Mouse (Mus musculus) stomach, embryonic 15.5 days (tissue): ENCODE data around the gene Klf3. TPM values are rescaled to one million over a fixed set of nuclear protein-coding genes. Genes with fewer than 3 reads are reported as not detected.
"Not testable (repeated sequence)": the region's sequence is repeated elsewhere in the genome, so short reads cannot be mapped to it uniquely, and the experiment has no call there.

Experiments
- ATAC-seq: fragments of 200-750 bp; cut with Nextera tagmentation; 2 replicates; pipeline ENCODE4 v1.8.0; 2017; ENCODE audit warnings: low read depth, moderate number of reproducible peaks, moderate TSS enrichment; ENCODE audit not compliant: insufficient read depth, low FRiP score
- H3K27ac ChIP-seq: fragments of 300-500 bp; sonication (generic); 2 replicates; pipeline ENCODE4 v1.5.1; 2015; ENCODE audit warnings: mild to moderate bottlenecking, inconsistent platforms
- H3K27me3 ChIP-seq: fragments of 300-500 bp; sonication (generic); replicated peaks from 2 replicates; pipeline ENCODE4 v1.6.1; 2015; ENCODE audit warnings: inconsistent platforms
- H3K36me3 ChIP-seq: fragments of 300-500 bp; sonication (generic); 2 replicates; pipeline ENCODE4 v1.6.1; 2015; ENCODE audit warnings: inconsistent platforms
- H3K4me1 ChIP-seq: fragments of 300-500 bp; sonication (generic); 2 replicates; pipeline ENCODE4 v1.6.1; 2015; ENCODE audit warnings: inconsistent platforms
- H3K4me2 ChIP-seq: fragments of 300-500 bp; sonication (generic); 2 replicates; pipeline ENCODE4 v1.6.1; 2015; ENCODE audit warnings: mild to moderate bottlenecking, inconsistent platforms
- H3K4me3 ChIP-seq: fragments of 300-500 bp; sonication (generic); replicated peaks from 2 replicates; pipeline ENCODE4 v1.5.1; 2015; ENCODE audit warnings: inconsistent platforms
- H3K9ac ChIP-seq: fragments of 300-500 bp; sonication (generic); 2 replicates; pipeline ENCODE4 v1.6.1; 2015; ENCODE audit warnings: inconsistent platforms
- H3K9me3 ChIP-seq: fragments of 300-500 bp; sonication (generic); 2 replicates; pipeline ENCODE4 v1.6.1; 2016; ENCODE audit warnings: inconsistent platforms
- whole genome bisulfite sequencing: fragments of 180-500 bp; shearing (Covaris S2); methylation state at CpG from one replicate; pipeline ENCODE4 v1.1.7; 2015; 5-methylcytosine and 5-hydroxymethylcytosine counted together
- polyA plus RNA-seq: library from polyadenylated mRNA; unstranded; fragments of >200 nt; fragmentation: Nextera tagmentation; extraction: Ambion mirVana; gene quantifications from 2 replicates; pipeline ENCODE4 v1.2.1, GENCODE M21; 2015

Klf3 gene
- polyA plus RNA-seq, 1 experiment from 2014 or later = 104 TPM

DNA sequence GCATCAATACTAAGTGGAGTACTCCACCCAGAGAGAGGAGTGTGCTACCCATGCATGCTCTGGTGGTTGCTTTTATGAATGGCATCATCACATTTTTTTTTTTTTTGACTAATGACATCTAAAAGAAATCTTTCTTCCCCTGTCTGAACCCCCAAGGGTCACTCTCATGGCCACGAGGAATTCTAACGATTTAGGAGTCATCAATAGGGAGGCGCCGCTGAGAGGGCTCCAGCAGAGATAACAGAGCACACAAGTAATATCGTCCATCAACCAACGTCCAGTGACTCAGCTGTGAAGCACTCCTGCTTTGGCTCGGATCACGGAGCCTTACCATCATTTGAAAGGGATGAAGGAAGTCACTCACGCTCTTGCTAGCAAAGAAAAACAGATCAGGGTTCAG, 63.9 kb downstream of the Klf3 start:
- no peaks in the 10 kb centered on the region for H3K36me3 ChIP-seq
- H3K9me3 ChIP-seq = no peaks in the 10 kb centered on the region
- H3K4me2 ChIP-seq = no peak overlapping the region
- no peak overlapping the region for H3K9ac ChIP-seq
- H3K4me1 ChIP-seq = peaks cover 23% of the 10 kb centered on the region
- WGBS = 30% methylated on average over 9 of the region's 9 CpGs
- ATAC-seq = no peak
- no peaks in the 10 kb centered on the region for H3K27me3 ChIP-seq
- no peak overlapping the region for H3K27ac ChIP-seq
- H3K4me3 ChIP-seq = no peak overlapping the region

DNA sequence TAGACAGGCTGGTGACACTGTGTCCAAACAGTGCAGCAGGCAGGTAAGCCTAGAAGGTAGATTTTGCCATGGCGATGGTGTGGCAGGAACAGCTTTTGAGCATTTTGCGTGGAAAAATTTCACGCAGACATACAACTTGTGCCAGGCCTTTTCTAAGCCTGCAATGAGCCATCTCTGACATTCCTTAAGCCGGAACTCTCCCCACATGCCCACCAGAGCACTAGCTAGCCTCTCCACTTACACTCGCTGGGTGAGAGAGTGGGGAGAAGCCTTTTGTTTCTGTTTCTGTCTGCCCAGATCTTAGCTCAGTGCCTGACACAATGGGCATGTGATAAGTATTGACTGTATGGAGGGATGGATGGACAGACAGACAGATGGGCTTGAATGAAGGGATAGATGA, 64.4 kb downstream of the Klf3 start:
- no peak for ATAC-seq
- Histone ChIP-seq H3K27ac (no peak overlapping the region), H3K4me1 (peaks cover 19% of the 10 kb centered on the region), H3K4me2 (no peak overlapping the region), H3K27me3 (no peaks in the 10 kb centered on the region), H3K36me3 (no peaks in the 10 kb centered on the region), H3K9ac (no peak overlapping the region), H3K9me3 (no peaks in the 10 kb centered on the region), H3K4me3 (no peak overlapping the region)
- WGBS = 85% methylated on average over 5 of the region's 5 CpGs

DNA sequence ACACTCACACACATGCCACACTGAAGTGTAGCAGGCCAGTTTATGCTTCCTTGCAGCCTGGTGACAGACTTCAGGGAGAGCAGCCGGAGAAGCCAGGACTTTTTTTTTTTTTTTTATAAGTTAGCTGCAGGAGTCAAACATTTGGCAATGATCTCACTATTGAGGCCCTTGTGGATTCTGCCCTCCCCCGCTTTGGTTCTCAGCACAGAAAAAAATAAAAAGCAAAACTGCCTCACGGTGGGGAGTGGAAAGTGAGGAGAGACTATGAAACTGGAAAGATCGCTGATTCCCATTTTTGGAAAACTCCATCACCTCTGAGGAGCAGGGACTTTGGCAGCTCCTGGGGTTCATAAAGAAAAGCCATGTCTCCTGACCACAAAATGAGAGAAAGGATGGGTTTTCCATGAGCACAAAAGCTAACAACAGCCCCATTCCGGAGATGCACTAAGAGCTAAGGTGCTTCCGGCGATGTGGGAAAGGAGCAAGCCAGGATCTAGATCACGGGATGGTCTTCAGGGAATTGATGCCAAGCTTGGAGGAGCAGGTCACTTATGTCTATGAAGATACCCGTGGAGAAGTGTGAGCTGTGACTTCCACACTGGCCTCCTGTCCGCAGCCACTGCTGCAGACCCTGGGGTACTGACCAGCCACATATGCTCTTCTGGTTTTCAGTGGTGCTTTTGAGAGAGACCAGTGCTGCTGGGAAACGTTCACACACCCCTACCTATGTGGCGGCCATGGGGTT, 73.1 kb downstream of the Klf3 start:
- 60% methylated on average over 12 of the region's 12 CpGs for WGBS
- Histone ChIP-seq H3K27ac (peak overlapping the region; percentile 23), H3K4me2 (no peak overlapping the region), H3K9ac (no peak overlapping the region), H3K9me3 (no peaks in the 10 kb centered on the region), H3K4me3 (no peak overlapping the region), H3K4me1 (peaks cover 18% of the 10 kb centered on the region), H3K27me3 (no peaks in the 10 kb centered on the region), H3K36me3 (no peaks in the 10 kb centered on the region)
- ATAC-seq = no peak; the same call in 1 of the 2 replicates

DNA sequence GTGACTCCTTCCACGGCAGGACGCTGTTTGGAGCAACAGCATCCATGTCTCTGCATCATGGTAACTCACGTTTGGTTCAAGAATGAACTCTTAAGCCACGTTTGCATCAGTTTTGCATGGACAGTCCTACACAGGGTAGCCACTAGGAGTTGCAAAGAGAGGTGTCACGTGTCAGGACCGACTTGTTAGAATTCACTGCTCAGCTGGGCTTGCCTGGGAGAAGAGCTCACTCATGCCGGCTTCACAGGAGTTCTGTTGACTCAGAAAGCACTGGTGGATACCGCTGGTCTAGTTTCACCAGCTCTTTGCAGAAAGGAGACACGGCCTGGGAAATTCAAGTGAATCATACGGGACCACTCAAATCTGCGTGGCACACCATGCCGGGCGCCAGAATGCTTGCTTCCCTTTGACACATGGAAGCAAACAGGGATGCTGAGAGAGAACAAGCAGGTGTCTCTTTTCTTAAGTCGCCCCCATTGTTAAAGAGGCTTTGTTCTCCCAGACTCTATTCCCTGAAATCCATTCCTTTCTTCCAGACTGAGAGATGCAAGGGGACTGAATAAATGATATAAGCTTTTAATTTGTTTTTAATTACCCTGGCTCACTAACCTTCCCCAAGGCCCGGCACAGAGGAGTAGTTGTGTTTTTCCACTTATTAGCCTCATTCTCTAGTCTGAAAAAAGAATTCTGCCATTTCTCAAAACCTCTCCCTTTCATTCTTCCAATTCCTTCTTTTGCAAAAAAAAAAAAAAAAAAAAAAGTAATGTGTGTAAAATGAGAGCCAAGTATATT, 74.2 kb downstream of the Klf3 start:
- 42% methylated on average over 15 of the region's 15 CpGs for WGBS
- H3K4me2 ChIP-seq = no peak overlapping the region
- H3K4me3 ChIP-seq = no peak overlapping the region
- no peaks in the 10 kb centered on the region for H3K27me3 ChIP-seq
- no peak for ATAC-seq
- no peaks in the 10 kb centered on the region for H3K9me3 ChIP-seq
- H3K9ac ChIP-seq = no peak overlapping the region
- peaks cover 18% of the 10 kb centered on the region for H3K4me1 ChIP-seq
- H3K27ac ChIP-seq = peak overlapping the region; percentile 81
- H3K36me3 ChIP-seq = no peaks in the 10 kb centered on the region

DNA sequence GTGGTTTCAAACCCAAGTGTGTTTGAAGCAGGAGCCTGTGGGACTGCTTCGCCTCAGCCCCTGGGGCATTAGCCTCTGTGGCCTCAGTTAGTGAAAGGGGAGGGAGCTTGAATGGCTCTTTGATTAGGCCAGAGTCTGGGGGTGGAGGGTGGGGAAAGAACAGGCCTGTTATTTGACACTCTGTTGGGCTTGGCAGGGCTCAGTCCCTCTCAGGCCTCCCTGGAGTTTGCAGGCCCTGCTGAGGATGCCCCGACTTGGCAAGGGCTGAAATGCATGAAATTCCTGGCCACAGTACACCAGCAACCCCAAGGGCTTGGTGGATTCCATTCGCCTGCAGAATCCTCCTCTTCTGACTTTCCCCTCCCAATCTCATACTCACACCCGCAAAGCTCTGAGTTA, 74.8 kb downstream of the Klf3 start:
- H3K4me3 ChIP-seq = no peak overlapping the region
- H3K4me2 ChIP-seq = no peak overlapping the region
- no peak overlapping the region for H3K9ac ChIP-seq
- H3K27ac ChIP-seq = peak overlapping the region; percentile 81
- no peaks in the 10 kb centered on the region for H3K27me3 ChIP-seq
- 16% methylated on average over 4 of the region's 4 CpGs for WGBS
- no peaks in the 10 kb centered on the region for H3K9me3 ChIP-seq
- H3K36me3 ChIP-seq = no peaks in the 10 kb centered on the region
- ATAC-seq = peak; percentile 75
- H3K4me1 ChIP-seq = peaks cover 18% of the 10 kb centered on the region

DNA sequence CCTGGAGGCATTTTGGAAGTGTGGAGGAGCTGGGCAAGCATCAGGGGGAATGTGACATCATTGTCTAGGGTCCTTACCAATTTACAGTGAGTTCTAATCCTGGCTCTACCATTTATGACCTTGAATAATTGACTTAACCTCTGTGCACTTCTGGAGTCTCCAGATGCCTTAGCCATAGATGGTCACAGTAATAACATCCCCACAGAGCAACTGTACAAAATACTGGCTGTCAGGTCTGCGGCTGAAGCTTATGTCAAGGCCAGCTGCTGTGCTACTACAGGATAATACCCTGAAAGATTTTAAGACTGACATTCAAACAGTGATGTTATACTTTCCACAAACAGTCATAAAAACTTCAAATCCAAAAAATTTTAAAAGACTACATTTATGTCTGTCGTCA, 75.3 kb downstream of the Klf3 start:
- ATAC-seq = no peak
- Histone ChIP-seq H3K27me3 (no peaks in the 10 kb centered on the region), H3K4me2 (no peak overlapping the region), H3K9me3 (no peaks in the 10 kb centered on the region), H3K36me3 (no peaks in the 10 kb centered on the region), H3K9ac (no peak overlapping the region), H3K4me1 (peaks cover 18% of the 10 kb centered on the region), H3K4me3 (no peak overlapping the region), H3K27ac (peak overlapping the region; percentile 81)
- 53% methylated on average over 2 of the region's 2 CpGs for WGBS

DNA sequence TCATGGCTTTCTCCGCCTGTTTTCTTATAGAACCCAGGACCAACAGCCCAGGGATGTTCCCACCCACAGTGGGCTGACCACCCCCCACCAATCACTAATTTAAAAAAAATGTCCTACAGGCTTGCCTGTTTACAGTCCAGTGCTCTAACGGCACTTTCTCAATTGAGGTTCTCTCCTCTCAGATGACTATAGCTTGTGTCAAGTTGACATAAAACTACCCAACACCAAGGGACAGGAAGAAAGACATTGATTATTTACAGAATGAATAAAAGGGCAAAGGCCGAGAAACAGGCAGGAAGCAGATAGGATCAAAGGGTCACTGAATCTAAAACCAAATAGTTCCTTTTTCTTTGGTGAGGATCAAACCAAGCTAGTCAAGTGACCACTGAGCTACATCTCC, 76.1 kb downstream of the Klf3 start:
- WGBS = 51% methylated on average over 3 of the region's 3 CpGs
- H3K4me3 ChIP-seq = no peak overlapping the region
- peak overlapping the region; percentile 22 for H3K27ac ChIP-seq
- ATAC-seq = no peak
- H3K4me1 ChIP-seq = peaks cover 22% of the 10 kb centered on the region
- no peaks in the 10 kb centered on the region for H3K36me3 ChIP-seq
- H3K9ac ChIP-seq = no peak overlapping the region
- H3K27me3 ChIP-seq = no peaks in the 10 kb centered on the region
- no peaks in the 10 kb centered on the region for H3K9me3 ChIP-seq
- no peak overlapping the region for H3K4me2 ChIP-seq

DNA sequence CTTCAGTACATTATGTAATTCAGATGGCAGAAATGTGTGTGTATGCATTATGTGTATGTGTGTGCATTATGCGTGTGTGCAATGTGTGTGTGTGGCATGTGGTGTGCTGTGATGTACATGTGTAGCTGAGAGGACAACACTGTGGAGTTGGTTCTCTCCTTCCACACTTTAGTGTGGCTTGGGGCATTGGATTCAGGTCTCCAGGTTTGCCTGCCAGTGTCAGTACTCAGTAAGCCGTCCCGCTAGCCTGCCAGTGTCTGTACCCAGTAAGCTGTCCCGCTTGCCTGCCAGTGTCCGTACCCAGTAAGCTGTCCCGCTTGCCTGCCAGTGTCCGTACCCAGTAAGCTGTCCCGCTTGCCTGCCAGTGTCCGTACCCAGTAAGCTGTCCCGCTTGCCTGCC, 78.4 kb downstream of the Klf3 start:
- not testable (repeated sequence) for H3K4me2 ChIP-seq, H3K27me3 ChIP-seq, H3K36me3 ChIP-seq, ATAC-seq, H3K27ac ChIP-seq, H3K4me3 ChIP-seq, H3K9me3 ChIP-seq, H3K9ac ChIP-seq
- WGBS = 98% methylated on average over 6 of the region's 10 CpGs
- H3K4me1 ChIP-seq = peaks cover 18% of the 10 kb centered on the region

DNA sequence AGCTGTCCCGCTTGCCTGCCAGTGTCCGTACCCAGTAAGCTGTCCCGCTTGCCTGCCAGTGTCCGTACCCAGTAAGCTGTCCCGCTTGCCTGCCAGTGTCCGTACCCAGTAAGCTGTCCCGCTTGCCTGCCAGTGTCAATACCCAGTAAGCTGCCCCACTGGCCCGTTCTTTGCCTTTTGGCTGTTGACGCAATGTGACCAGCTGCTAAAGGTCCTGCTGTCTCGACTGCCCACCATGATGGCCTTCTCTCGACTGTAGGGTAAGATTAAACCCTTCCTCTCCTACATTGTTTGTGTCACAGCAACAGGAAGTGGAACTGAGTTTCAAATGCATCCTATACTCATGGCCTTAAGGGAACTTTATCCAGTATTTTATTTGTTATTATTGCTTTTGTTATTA, 78.8 kb downstream of the Klf3 start:
- 80% methylated on average over 8 of the region's 11 CpGs for WGBS
- H3K9ac ChIP-seq, H3K27ac ChIP-seq, ATAC-seq, H3K36me3 ChIP-seq, H3K4me2 ChIP-seq, H3K9me3 ChIP-seq, H3K4me3 ChIP-seq, H3K27me3 ChIP-seq: not testable (repeated sequence)
- H3K4me1 ChIP-seq = peaks cover 18% of the 10 kb centered on the region

Other genes starting within 250 kb of the Klf3 start
- 0.99 and 1.3 TPM in 2 replicates for gene Tlr1, start 130.2 kb downstream of the Klf3 start, polyA plus RNA-seq
- gene Tlr6, start 156.7 kb downstream of the Klf3 start, polyA plus RNA-seq = 0.97 and 1.3 TPM in 2 replicates
- gene Fam114a1, start 166.7 kb downstream of the Klf3 start, polyA plus RNA-seq = 48.2 and 49.1 TPM in 2 replicates